ENCODE assay signal across 9 mouse cellular contexts in the genomic region with DNA sequence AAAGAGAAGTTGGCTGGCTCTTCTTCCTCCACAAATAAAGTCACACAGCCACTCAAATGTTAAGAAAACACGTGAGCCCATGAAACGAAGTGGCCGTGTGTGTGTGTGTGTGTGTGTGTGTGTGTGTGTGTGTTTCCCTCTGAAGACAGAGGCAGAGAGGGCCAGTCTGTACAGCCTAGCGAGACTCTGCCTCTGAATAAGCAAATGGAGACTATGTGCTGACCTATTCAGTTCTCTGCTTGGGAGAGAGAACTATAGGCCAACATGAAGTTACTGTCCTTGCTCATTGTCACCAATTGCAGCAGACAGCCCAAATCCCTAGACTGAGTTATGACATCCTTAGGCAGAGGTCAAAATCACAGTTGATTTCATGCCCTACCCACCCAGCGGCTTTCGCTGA. TPM values are rescaled to one million over a fixed set of nuclear protein-coding genes. Genes with fewer than 3 reads are reported as not detected.
A peak's percentile ranks its signal among the peaks of the same experiment; 100 is the strongest.
DNase-seq lines count a peak whose midpoint lies in the region; ATAC-seq and TF ChIP-seq lines count a peak whose summit lies in the region.
"Had no signal": no experiment of that assay in that cellular context is flagged by ENCODE, and none has a peak within 500 bp of the region (broad histone marks: within the 10 kb centered on the region; RNA-seq: fewer than 3 reads in every experiment).

No protein-coding gene starts in this region.

- H3K36me3 ChIP-seq in forebrain, embryonic 12.5 days (replicated peaks) = no peaks in the 10 kb centered on the region
- H3K36me3 ChIP-seq in limb, embryonic 10.5 days = no peaks in the 10 kb centered on the region
- peaks cover 5% of the 10 kb centered on the region; the same call in 1 of the 2 replicates for H3K36me3 ChIP-seq in neural tube, embryonic 13.5 days

- H3K27ac ChIP-seq in forebrain, embryonic 12.5 days = peak overlapping the region; percentile 27; the same call in 1 of the 2 replicates
- peak overlapping the region; percentile 87 for H3K27ac ChIP-seq in limb, embryonic 10.5 days
- peak overlapping the region; percentile 68 for H3K27ac ChIP-seq in neural tube, embryonic 13.5 days (replicated peaks)

- TF ChIP-seq CTCF in lung, adult 2 months (IDR thresholded peaks at IDR 0.05; ENCODE audit: insufficient read depth, low read length) = no peak

- H3K9ac ChIP-seq in forebrain, embryonic 12.5 days = peak overlapping the region; percentile 62
- H3K9ac ChIP-seq in neural tube, embryonic 13.5 days = peak overlapping the region; percentile 77

- no peaks in the 10 kb centered on the region for H3K9me3 ChIP-seq in forebrain, embryonic 12.5 days
- no peaks in the 10 kb centered on the region for H3K9me3 ChIP-seq in limb, embryonic 10.5 days (replicated peaks)
- no peaks in the 10 kb centered on the region for H3K9me3 ChIP-seq in neural tube, embryonic 13.5 days

- peak overlapping the region; percentile 67 for H3K4me2 ChIP-seq in forebrain, embryonic 12.5 days
- H3K4me2 ChIP-seq in neural tube, embryonic 13.5 days = peak overlapping the region; percentile 75

- WGBS in lung, adult 2 months = 23% methylated on average over 6 of the region's 6 CpGs
- WGBS in forebrain, embryonic 12.5 days = 43% methylated on average over 6 of the region's 6 CpGs
- WGBS in limb, embryonic 10.5 days = 53% methylated on average over 6 of the region's 6 CpGs
- 41% methylated on average over 6 of the region's 6 CpGs for WGBS in neural tube, embryonic 13.5 days

- H3K4me1 ChIP-seq in lung, adult 2 months (ENCODE audit: control insufficient read depth, insufficient read depth, low read length) = peaks cover 3% of the 10 kb centered on the region
- H3K4me1 ChIP-seq in forebrain, embryonic 12.5 days = peaks cover 7% of the 10 kb centered on the region
- peaks cover 3% of the 10 kb centered on the region; the same call in 1 of the 2 replicates for H3K4me1 ChIP-seq in limb, embryonic 10.5 days
- peaks cover 10% of the 10 kb centered on the region; the same call in 1 of the 2 replicates for H3K4me1 ChIP-seq in neural tube, embryonic 13.5 days (replicated peaks)

- peak overlapping the region; percentile 67 for H3K4me3 ChIP-seq in lung, adult 2 months (replicated peaks; ENCODE audit: extremely low read depth, low read depth, low read length)
- peak overlapping the region; percentile 49 for H3K4me3 ChIP-seq in forebrain, embryonic 12.5 days (replicated peaks)
- H3K4me3 ChIP-seq in limb, embryonic 10.5 days = peak overlapping the region; percentile 59
- H3K4me3 ChIP-seq in neural tube, embryonic 13.5 days = peak overlapping the region; percentile 56

- peaks cover 5% of the 10 kb centered on the region; the same call in 1 of the 2 replicates for H3K27me3 ChIP-seq in forebrain, embryonic 12.5 days
- peaks cover 7% of the 10 kb centered on the region; the same call in 1 of the 2 replicates for H3K27me3 ChIP-seq in limb, embryonic 10.5 days (ENCODE audit: low read depth, poor library complexity, severe bottlenecking)
- 0 out of 2 replicates have a peak, but pooled peaks cover 3% of the 10 kb centered on the region for H3K27me3 ChIP-seq in neural tube, embryonic 13.5 days

- ATAC-seq in forebrain, embryonic 12.5 days (ENCODE audit: low FRiP score) = peak; percentile 40
- peak; percentile 78 for ATAC-seq in neural tube, embryonic 13.5 days (ENCODE audit: low read depth)

- TF ChIP-seq POLR2A in lung, adult 2 months (IDR thresholded peaks at IDR 0.05; ENCODE audit: borderline replicate concordance, extremely low read depth, low read depth, low read length) = no peak

- DNase-seq in lung, adult 2 months = no peak
- no peak for DNase-seq in lung, postnatal 25 days (ENCODE audit: low spot score)
- no peak for DNase-seq in limb, embryonic 10.5 days (ENCODE audit: low spot score)
- no peak for DNase-seq in adrenal gland, postnatal 4 days (ENCODE audit: low spot score in 2 of 2)
- no peak for DNase-seq in ovary, postnatal 10 days (ENCODE audit: low spot score)
- DNase-seq in cerebellum, adult 11 months = no peak

RNA-seq across cellular contexts. Expression of a gene that starts 0.6 kb away (rescaled TPM):
- 5.4 and 9.8 TPM in 2 replicates for polyA plus RNA-seq in lung, adult 2 months (2012; rRNA removed)
- 2.4 and 2.5 TPM in 2 replicates for polyA plus RNA-seq in forebrain, embryonic 12.5 days (2016; fragmentation: Nextera tagmentation; extraction: Ambion mirVana)
- 1.2 and 1.8 TPM in 2 replicates for polyA plus RNA-seq in limb, embryonic 10.5 days (2016; fragmentation: Nextera tagmentation; extraction: Ambion mirVana)
- 9.6 and 10.2 TPM in 2 replicates for polyA plus RNA-seq in neural tube, embryonic 13.5 days (2015; fragmentation: Nextera tagmentation; extraction: Ambion mirVana)
- 10 to 100 TPM; 11.8 to 14.6 TPM for total RNA-seq in adrenal gland, postnatal 4 days (2021)
- polyA plus RNA-seq: erythroblast, embryonic 14.5 days had no signal

Comparison
In these comparisons a context has a peak if more than half of its experiments do, and no peak if none do; other contexts are left out.
1. H3K27ac ChIP-seq: peak in every context shown above with its lines; median percentile 87 in limb, embryonic 10.5 days; 68 in neural tube, embryonic 13.5 days; 27 in forebrain, embryonic 12.5 days.